Mouse (Mus musculus) urinary bladder, adult 18-20 months (tissue): ENCODE data around the gene Kcp.
A peak's percentile ranks its signal among the peaks of the same experiment; 100 is the strongest.

ENCODE experiments used
- DNase-seq, 2 experiments: peaks; one replicate each; pipeline ENCODE4 v3.0.0; 2022; ENCODE audit warnings: low spot score in 2 of 2, mixed read lengths in 2 of 2

Kcp gene

GRCm38 (mm10) chr6:29463388-29463787, 44.4 kb downstream of the Kcp start:
- DNase-seq = no peak

- no peak for DNase-seq
These were observed 46.2 kb downstream of the Kcp start for GRCm38 (mm10) chr6:29461502-29461901.

- no peak for DNase-seq
These were observed 57.1 kb downstream of the Kcp start for GRCm38 (mm10) chr6:29450667-29451066.

GRCm38 (mm10) chr6:29449858-29450257, 57.9 kb downstream of the Kcp start:
- DNase-seq = no peak

GRCm38 (mm10) chr6:29445354-29445753, 62.4 kb downstream of the Kcp start:
- DNase-seq = no peak

- DNase-seq = no peak
These were observed 63.0 kb downstream of the Kcp start for GRCm38 (mm10) chr6:29444773-29445172.

GRCm38 (mm10) chr6:29439789-29440188, 68.0 kb downstream of the Kcp start:
- DNase-seq = no peak

- DNase-seq = no peak
These were observed 68.5 kb downstream of the Kcp start for GRCm38 (mm10) chr6:29439251-29439650.

- peak in 1 of 2 experiments; percentile 28 for DNase-seq
These were observed 71.3 kb downstream of the Kcp start for GRCm38 (mm10) chr6:29436461-29436934.

GRCm38 (mm10) chr6:29435940-29436451, 71.8 kb downstream of the Kcp start:
- DNase-seq = no peak

- DNase-seq = no peak
These were observed 72.7 kb downstream of the Kcp start for GRCm38 (mm10) chr6:29434911-29435691.

- DNase-seq = peak in 1 of 2 experiments; percentile 18
These were observed 73.7 kb downstream of the Kcp start for GRCm38 (mm10) chr6:29433804-29434795.

- DNase-seq = peak in 1 of 2 experiments; percentile 44
These were observed 74.5 kb downstream of the Kcp start, which contains the start of gene Flnc for GRCm38 (mm10) chr6:29433038-29433803. Gene Flnc, plus strand, starts transcription at chr6:29433256.

- DNase-seq = no peak
These were observed 75.1 kb downstream of the Kcp start for GRCm38 (mm10) chr6:29432676-29433037.

- DNase-seq = no peak
These were observed 75.6 kb downstream of the Kcp start for GRCm38 (mm10) chr6:29432156-29432555.

- DNase-seq = no peak
These were observed 76.3 kb downstream of the Kcp start for GRCm38 (mm10) chr6:29431473-29431872.

GRCm38 (mm10) chr6:29430681-29431420, 76.9 kb downstream of the Kcp start:
- no peak for DNase-seq

- no peak for DNase-seq
These were observed 79.6 kb downstream of the Kcp start for GRCm38 (mm10) chr6:29428171-29428570.

GRCm38 (mm10) chr6:29426331-29426730, 81.4 kb downstream of the Kcp start:
- DNase-seq = no peak

GRCm38 (mm10) chr6:29425118-29425517, 82.6 kb downstream of the Kcp start:
- DNase-seq = no peak
